Mouse (Mus musculus) ES-CJ7 (cell line): ENCODE measurements around the gene Pou4f1.

Source experiments
- DNase-seq: peaks from one replicate; pipeline ENCODE4 v3.0.0; 2011; ENCODE audit warnings: low read depth, low spot score

The Pou4f1 gene

DNA sequence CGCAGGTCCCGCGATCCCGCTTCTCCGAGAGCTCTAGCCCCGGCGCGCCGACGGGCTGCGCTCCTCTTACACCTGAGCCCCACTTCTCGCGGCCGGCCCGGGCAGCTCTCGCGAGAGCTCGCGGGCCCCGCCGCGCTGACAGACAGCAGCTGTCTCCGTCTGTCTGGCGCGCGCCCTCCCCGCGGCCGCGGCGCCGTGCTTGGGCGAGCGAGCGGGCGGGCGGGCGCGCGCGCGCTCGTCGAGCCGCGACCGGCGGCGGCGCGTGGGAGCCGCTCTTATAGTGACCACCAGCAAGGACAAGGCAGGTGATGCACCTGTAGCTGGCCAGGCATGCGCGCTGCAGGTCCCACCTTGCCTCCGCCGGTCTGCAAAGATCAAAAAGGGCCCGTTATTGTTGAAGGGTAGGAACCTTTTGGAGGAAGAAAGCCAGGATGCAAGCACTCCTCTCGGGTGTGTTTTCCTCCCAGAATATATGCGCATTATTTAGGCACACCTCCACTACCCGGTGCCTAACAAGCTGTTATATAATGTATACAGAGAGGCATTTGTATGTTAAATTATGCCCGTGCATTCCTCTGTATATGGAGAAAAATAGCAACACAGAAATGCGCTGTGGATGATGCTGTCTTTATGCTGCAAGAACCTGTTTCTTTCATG is at the start of gene Pou4f1:
Gene Pou4f1 (minus strand): TSS at position 34 of the 657 bp plus-strand sequence.
- DNase-seq, result peak; percentile 84

DNA sequence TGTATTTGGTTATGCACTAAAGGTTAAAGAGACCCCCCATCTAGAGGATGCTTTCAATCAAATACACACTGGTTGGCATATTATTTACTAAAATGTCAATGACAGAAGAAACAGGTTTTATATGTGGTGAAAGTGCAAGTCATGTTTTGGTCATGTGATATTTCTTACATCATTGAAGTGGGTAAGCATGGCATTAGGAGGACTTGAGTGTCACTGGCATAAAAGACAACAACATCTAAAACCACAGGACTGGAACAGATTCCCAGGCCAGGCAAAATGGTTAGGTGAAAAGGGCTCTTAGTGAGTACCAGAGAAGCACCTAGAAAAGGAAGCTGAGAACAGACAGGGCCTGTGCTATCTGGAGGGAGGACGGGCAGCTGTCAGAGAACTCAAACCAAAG is 43.9 kb upstream of the Pou4f1 start:
- DNase-seq, result no peak

DNA sequence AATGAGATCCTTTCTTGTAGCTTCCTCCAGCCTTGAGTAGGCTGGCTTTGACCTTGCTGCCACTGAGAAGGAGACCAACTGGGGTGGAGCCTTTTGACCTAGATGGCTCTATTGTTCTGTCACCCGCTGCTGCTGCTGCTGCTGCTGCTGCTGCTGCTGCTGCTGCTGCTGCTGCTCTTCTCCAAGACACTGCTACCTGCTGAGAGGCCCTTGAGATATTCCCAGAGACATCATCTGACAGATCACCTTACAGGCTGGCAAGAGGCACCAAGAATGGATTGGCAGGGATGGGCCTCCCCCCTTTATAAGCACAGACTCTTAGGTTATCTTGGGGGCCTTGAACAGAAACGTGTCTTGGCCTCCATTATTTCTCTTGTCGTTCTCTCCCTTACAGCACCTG is 35.0 kb upstream of the Pou4f1 start:
- peak; percentile 76 for DNase-seq

DNA sequence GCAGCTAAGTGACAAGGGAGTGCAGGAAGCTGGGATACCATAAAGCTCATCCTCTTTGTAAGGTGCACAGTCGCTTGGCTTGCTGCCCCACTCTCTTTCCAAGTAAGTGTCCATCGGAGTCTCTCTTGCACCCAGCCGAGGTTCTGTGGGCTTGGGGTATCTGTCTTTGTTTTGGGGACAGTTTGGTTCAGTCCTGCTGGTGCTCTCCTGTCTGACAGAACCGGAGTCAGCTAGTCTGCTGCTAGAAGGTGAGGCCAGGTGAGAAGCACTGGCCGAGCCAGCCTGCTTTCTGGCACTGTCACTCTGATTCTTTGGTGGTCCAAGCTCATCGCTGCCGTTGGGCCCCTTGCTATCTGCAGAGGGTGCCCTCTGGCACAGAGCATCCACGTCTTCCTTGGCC is 12.0 kb upstream of the Pou4f1 start:
- no peak for DNase-seq

DNA sequence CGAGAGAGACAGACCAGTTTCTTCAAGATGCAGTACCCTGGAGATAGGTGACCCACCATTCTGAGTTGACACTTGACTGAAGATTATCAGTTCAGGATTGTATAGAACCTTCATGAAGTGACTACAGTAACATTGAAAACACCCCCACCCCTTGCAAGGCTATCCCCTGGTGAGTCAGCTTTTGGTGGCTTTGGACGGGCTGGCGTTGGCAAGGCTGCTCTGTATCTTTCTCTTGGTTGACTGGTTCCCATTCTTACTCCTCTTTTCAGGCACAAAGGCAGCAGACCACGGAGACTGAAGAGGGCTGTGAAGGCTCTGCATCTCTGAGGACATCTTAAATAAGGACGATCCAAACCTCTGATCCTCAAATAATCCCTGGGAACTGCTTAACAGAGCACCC is 10.8 kb upstream of the Pou4f1 start:
- no peak for DNase-seq

DNA sequence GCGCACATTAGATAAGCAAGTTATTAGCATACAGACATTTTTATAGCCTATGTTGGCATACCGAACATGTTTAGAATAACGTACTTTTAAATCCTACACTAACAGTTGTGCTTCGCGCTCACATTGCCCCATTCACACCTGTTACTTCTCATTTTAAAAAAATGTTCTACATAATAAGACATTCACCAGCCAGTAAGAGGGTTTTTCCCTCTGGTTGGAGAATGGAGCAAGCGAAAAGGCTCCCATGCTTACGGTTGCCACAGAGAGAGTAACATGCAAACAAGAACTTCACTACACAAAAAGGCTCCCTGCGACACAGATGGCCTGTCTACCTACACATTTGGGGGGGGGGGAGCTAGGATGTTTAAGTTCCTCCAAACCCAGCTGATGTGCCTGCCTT is 9.8 kb upstream of the Pou4f1 start:
- DNase-seq, result no peak

DNA sequence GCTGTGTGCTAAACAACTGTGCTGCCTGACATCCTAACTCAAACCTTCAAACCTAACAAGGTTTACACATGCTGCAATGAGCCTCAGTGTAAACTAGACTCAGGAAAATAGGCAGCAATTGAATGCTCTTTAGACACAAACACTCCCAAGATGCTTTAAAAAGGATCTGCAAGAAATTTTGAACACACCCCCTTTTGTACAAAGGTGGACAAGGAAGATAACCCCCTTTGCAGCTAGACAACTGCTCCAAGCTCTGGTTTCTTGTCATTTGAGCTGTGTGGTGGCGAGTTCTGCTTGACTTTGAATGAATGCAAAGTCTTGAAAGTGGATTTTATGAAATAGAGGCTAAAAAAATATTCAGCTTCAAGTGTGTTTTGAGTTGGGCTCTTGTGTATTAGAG is 7.6 kb upstream of the Pou4f1 start:
- DNase-seq, result no peak

DNA sequence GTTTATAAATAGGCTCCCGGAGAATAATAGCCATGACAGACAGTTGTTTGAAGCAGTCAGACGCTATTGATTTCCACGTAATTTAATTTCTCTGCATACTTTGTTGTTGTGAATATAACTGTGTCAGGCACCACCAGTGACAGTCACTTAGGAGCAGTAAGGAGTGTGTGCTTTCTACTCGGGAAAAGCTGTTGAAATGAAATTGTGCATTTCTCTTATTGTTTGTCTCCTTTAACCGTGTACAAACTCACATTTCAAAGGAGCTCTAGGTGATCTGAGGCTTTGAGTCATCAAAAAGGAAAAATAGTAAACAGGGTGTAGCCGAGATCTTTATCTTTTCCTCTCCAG is 798 bp upstream of the Pou4f1 start:
- DNase-seq, result no peak

DNA sequence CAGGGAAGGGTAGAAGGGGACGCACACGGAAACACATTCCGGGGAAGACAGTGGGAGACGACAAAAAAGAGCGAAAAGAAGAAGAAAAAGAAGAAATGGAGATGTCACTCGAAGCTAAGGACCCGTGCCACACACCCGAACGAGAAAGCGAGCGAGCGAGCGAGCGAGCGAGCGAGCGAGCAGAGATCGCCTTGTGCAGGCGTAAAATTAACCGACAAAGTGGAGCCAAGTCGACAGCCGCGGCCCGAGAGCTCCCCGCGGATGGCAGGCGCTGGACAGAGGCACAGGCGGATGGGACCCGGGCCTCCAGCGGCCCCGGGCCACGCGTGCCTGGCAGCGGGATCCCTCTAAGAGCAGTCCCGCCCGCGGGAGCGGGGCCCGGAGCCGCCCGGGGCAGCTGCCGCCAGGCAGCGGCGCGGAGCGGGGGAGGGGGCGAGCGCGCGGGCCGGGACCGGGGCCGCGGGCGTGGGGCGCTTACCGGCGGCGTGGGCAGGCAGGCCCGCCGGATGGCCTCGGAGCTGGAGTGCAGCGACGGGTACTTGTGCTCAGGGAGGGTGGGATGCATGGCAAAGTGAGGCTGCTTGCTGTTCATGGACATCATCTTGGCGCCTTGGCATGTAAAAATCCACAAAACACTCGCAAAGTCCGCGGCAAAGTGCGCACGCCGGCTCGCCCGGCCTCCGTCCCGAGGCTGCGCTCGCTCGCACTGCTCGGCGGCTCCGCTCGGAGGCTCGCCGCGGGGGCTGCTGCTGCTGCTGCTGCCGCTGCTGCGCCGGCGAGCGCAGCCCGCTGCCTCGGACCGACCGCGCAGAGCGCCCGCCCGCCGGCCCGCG is 450 bp downstream of the Pou4f1 start:
- DNase-seq, result no peak

DNA sequence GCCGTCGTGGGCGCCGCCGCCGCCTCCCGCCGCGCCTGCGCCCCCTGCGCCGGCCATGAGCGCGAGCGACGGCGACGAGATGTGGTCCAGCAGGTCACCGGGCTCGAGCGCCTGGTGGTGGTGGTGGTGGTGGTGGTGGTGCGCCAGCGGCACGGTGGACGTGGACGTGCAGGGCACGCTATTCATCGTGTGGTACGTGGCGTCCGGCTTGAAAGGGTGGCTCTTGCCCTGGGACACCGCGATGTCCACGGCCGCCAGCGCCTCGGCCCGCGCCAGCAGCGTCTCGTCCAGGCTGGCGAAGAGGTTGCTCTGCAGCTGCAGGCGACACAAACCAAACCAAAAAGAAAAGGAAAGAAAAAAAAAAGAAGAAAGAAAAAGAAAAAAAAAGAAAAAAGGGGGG is 1.2 kb downstream of the Pou4f1 start:
- no peak for DNase-seq

DNA sequence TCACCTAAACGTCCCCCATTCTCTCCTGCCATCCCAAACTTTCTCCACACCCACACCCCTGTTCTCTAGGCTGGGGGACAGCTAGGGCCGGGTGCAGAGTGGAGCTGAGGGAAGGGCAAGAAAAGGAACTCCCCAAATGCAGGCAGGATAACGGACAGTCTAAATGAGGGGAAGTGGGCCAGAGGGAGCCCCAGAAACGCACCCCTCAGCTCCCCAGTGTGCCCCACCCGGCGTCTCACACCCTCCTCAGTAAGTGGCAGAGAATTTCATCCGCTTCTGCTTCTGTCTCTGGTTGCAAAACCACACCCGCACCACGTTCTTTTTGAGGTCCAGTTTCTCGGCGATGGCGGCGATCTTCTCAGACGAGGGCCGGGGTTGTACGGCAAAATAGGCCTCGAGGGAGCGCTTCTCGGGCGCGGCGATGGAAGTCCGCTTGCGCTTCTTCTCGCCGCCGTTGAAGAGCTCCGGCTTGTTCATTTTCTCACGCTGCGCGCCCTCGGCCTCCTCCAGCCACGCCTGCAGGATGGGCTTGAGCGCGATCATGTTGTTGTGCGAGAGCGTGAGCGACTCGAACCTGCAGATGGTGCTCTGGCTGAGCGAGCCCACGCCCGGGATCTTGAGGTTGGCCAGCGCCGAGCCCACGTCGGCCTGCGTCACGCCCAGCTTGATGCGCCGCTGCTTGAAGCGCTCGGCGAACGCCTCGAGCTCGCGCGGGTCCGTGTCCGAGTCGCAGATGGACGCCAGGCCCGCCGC is 2.1 kb downstream of the Pou4f1 start:
- peak; percentile 69 for DNase-seq

DNA sequence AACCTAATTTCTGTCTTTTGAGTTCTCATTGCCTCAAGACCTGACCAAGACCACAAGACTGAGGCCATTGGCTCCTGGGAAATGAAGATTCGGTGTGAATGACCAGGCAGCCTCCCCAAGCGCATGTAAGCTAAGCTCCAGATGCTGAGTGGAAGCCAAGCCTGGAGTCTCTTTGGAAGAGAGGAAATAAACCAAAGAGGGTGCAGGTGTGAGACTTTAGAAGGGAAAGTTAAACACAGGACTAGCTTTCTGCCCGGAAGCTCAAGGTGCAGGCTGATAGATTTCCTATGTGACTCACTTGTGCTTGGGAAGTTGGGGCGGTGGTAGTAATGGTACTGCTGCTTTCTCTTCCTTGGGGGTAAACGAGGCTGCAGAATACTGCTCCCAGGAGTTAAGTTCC is 3.0 kb downstream of the Pou4f1 start:
- no peak for DNase-seq

DNA sequence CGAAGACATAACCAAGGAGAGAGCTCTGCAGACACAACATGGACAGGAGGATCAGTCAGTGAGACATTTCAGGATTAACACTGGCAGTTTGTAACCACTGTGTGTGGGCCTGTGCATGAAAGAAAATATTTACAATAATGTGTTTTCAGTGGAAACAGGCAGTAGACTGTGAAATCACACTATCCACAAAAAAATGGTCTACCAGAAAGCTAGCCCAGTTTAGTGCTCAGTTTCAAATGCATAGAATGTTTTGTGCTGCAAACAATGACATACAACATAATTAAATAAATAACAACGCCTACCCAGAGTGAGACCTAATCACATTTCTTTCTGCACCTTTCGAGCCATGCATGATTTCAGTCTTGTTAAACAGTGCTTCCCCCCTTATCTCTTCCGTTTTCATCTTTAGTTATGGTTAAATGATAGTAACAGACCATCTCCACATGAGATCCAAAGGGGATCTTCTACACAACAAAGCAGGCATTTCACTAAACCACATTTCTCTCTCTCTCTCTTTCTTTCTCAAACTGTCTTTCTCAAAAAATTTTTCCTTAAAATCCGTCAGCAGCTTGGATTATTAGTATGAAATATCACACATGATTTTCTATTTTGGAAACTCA is 4.1 kb downstream of the Pou4f1 start:
- DNase-seq, result no peak

DNA sequence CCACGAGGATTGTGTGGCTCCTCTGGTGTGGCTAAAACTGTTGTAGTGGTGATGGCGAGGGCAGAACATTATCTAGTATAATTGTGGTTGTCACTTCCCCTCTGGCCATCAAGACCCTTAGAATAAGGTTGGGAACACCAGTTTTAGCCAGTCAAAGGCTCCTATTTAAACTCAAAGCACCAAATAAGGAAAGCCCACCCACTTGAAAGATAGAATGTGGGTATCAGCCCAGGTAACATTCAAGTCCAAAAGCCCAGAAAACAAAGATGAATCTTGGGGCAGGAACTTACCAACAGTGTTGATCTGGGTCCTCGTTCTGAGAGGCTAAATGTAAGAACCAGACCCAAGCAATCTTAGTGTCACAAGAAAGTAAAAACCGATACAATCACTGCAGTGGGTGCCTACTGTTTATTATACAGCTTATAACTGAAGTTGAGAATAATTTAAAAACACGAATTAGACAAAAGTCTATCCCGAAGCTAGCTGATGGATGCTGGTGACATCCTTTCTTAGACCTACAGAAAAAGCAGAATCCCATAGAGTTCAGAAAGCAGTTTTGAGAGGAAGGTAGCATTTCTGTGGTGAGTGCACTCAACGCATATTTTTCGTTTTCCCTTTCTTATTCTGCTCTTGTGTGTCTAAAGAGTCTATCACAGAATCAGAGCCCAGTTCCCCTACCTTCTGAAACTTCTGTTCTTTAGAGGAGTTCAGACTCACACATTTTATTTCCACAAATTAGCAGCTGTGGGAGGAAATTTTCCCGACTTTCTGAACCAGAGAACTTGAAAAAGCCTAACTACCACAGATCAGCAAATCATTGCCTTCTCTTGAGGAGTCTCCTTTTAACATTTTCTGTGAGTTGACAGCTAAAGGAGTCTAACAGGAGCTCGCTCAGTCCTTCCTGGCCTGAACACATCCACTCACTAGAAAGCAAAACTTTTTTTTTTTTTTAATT is 6.2 kb downstream of the Pou4f1 start:
- no peak for DNase-seq

DNA sequence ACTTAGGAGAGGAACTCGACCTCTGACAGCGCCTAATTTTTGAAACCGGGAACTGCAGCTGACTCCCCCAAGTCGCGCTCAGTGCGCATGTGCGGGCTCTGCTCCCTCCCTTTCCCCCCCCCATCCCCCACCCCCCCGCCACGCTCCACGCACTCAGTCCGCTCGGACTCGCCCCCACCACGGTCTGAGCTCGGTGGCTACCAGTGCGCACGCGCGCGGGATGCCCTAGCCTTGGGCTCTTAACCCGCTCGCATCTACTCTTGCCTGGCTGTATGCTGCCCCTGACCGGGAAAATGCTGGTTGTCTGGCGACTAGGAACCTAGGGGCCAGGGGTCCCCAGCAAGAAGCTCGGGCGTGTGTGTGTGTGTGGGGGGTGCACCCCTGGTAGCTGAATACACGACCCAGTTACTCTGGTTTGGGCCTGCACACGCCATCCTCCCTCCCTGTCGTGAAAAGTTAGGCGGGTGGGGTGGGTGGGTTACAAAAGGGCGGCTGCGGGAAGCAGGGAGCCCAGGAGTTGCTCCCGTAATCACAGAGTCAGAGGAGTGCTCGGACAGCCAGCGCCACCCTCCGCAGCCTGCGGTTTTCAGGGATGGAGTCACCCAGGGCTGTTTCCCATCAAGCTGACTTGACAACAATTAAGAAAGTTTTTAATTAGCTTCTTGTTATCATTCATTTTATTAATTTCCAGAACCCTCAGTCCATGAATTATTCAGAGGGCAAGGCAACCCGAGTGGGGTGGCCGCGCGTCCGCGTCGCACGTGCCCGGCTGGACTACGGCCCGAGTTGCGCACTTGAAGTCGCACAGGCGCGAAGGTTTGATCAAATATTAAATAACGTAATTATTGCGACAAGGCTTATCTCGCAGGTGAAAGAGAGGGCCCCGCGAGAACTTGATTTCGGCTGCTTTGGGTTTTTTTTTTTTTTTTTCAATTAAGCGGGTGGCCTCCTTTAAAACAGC is 7.2 kb downstream of the Pou4f1 start:
- peak; percentile 86 for DNase-seq

DNA sequence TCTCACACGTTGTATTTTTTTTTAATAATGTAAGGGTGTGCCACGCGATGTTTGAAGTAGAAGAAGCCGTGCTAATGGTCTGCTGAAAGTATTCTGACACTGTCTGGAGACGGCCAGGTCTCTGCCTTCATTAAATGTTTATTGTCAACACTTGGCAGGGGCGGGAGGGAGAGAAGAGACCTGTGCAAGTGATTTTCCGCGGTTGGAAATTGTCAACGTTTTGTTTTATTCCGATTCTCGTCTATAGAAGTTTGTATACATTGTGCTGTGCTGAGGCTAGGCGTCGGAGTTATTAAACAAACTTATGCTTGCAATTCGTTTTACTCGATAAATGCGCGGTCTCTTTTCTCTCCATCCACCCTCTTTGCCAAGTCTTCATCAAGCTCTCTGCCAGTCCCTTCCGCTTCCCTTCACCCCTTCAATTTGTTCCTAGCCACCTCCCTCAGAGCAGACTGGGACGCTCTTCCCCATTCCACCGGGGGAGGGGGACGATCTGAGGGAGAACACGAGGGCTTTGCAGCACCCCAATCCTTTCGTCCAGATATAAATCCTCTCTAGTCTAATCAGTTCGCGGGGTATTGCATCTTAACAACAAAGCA is 8.2 kb downstream of the Pou4f1 start:
- no peak for DNase-seq

DNA sequence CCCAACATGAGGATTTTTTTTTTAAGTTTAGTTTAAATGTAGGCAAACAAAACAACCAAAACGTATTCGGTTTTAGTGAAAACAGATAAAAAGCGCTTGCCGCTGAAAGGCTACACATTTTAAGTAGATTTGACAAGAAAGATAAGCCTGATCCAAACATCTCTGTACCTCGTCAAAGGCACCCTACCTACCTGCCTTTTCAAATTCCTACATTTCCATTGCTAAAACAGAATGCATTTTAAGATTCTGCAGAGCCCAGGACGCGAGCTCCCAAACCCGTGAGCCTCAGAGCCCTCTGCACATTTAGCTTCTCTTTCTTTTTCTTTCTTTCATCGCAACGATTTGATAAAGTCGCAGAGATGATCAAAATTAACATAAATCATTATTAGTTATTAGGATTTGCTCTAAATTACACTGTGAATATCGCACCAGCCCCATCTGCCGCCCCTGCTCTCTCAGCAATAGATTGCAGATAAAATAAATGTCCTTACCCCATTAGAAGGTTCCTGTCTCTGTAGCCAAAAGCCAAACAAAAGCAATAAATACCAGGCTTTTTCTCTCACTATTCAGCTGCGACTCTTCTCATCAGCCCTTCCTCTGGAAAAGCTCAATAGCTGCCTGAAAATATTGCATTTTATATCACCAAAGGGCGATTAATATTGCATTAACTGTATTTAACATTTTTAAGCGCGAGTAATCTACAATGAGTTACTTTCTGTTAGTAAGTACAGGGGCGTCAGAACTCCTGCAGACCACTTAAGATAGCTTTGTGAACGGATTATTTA is 8.9 kb downstream of the Pou4f1 start:
- no peak for DNase-seq

DNA sequence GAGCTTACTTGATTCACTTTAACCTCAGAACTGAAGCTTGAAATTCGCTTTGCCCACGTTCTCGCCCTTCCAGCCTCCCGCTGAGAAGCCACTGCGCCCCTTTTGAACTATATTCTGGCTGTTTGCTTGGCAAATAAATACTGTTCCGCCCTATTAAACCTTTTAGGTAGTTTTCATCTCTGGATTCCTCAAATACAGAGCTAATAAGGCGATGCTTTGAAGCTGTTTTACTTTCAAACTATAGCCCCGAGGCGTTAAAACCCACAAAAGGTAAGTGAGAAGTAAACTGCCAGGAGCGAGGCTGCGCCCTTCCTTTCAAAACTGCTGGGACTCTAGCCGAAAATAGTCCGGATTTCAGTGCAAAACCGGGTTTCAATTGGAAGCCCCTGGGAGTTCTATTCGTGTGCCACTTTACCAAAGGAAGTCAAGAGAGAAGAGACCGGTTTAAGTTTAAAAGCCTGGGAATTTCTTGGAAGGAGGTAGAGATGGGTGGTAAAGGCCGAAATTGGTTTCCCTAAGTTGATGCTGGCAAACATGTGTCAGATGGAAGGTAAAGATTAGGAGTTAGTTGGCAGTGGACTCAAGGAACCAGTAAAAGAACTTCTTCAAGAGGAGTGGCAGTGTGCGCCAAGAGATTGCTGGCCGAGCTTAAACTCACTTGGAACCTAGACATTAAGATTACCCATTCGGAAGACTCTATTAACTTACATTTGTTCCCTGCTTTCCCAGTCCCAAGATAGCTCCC is 9.7 kb downstream of the Pou4f1 start:
- no peak for DNase-seq
